Mouse (Mus musculus) T-helper 17 cell (primary cell): ENCODE results near the gene Slc39a9.

Experiments
- in situ Hi-C, 2 experiments: fragments of 300-600 bp; cut with MboI, MseI; formaldehyde crosslinking; loops; 1 replicate in 1 of 2; 2 replicates in 1 of 2; pipeline ENCODE4 v1.15.1; 2025; ENCODE audit warnings: high pct_unique_total_duplicates in 2 of 2

The Slc39a9 gene

GRCm38 (mm10) chr12:80706915-80707604 is 63.4 kb downstream of the Slc39a9 start:
- in situ Hi-C loops, result no loop called here

GRCm38 (mm10) chr12:80715915-80716314 is 72.2 kb downstream of the Slc39a9 start:
- in situ Hi-C loops, result no loop called here

GRCm38 (mm10) chr12:80719141-80719540 is 75.5 kb downstream of the Slc39a9 start:
- in situ Hi-C loops, result no loop called here

- in situ Hi-C loops, result no loop called here
Measured at GRCm38 (mm10) chr12:80720507-80720906, 76.8 kb downstream of the Slc39a9 start.

- in situ Hi-C loops, result no loop called here
Measured at GRCm38 (mm10) chr12:80721458-80721857, 77.8 kb downstream of the Slc39a9 start.

- in situ Hi-C loops, result no loop called here
Measured at GRCm38 (mm10) chr12:80724853-80725559, 81.3 kb downstream of the Slc39a9 start.

- in situ Hi-C loops, result no loop called here
Measured at GRCm38 (mm10) chr12:80728207-80728606, 84.5 kb downstream of the Slc39a9 start.

- in situ Hi-C loops, result no loop called here
Measured at GRCm38 (mm10) chr12:80728814-80729213, 85.1 kb downstream of the Slc39a9 start.

- in situ Hi-C loops, result no loop called here
Measured at GRCm38 (mm10) chr12:80729758-80730530, 86.3 kb downstream of the Slc39a9 start.

- in situ Hi-C loops, result no loop called here
Measured at GRCm38 (mm10) chr12:80730567-80730966, 86.9 kb downstream of the Slc39a9 start.
